Mouse (Mus musculus) heart, embryonic 14.5 days (tissue): ENCODE results near the gene Caskin1. TPM values are rescaled to one million over a fixed set of nuclear protein-coding genes. Genes with fewer than 3 reads are reported as not detected.

Experiments
- ATAC-seq: fragments of 200-750 bp; cut with Nextera tagmentation; 2 replicates; pipeline ENCODE4 v1.8.0; 2017; ENCODE audit warnings: low read depth, moderate TSS enrichment; ENCODE audit not compliant: insufficient number of reproducible peaks, insufficient read depth, low FRiP score
- H3K27ac ChIP-seq, 2 experiments: fragments of 200-500 bp in 1 of 2; fragments of 300-500 bp in 1 of 2; sonication (generic) in 1 of 2; replicated peaks in 1 of 2; 2 replicates each; pipeline ENCODE4 v1.5.1; 2012 to 2014; ENCODE audit warnings: low read depth in 2 of 2, low read length in 2 of 2, control low read depth in 1 of 2, mild to moderate bottlenecking in 1 of 2, mixed read lengths in 1 of 2; ENCODE audit not compliant: control insufficient read depth in 1 of 2, insufficient read depth in 1 of 2
- H3K27me3 ChIP-seq: fragments of 300-500 bp; sonication (generic); 2 replicates; pipeline ENCODE4 v1.6.1; 2014; ENCODE audit warnings: mild to moderate bottlenecking, low read length, control low read depth; ENCODE audit not compliant: control insufficient read depth, insufficient read depth
- H3K36me3 ChIP-seq: fragments of 300-500 bp; sonication (generic); 2 replicates; pipeline ENCODE4 v1.6.1; 2014; ENCODE audit warnings: mild to moderate bottlenecking, control low read depth, low read length, mixed read lengths; ENCODE audit not compliant: control insufficient read depth, insufficient read depth
- H3K4me1 ChIP-seq, 2 experiments: fragments of 200-500 bp in 1 of 2; fragments of 300-500 bp in 1 of 2; sonication (generic) in 1 of 2; 2 replicates each; pipeline ENCODE4 v1.6.1; 2012 to 2014; ENCODE audit warnings: low read length in 2 of 2, control low read depth in 1 of 2, mixed read lengths in 1 of 2; ENCODE audit not compliant: control insufficient read depth in 2 of 2, insufficient read depth in 2 of 2
- H3K4me2 ChIP-seq: fragments of 300-500 bp; sonication (generic); 2 replicates; pipeline ENCODE4 v1.6.1; 2014; ENCODE audit warnings: mild to moderate bottlenecking, low read length
- H3K4me3 ChIP-seq, 2 experiments: fragments of 200-500 bp in 1 of 2; fragments of 300-500 bp in 1 of 2; sonication (generic) in 1 of 2; 2 replicates each; pipeline ENCODE4 v1.5.1; 2012 to 2014; ENCODE audit warnings: low read length in 2 of 2, mild to moderate bottlenecking in 2 of 2, control low read depth in 1 of 2, low read depth in 1 of 2, moderate library complexity in 1 of 2; ENCODE audit not compliant: control insufficient read depth in 1 of 2, insufficient read depth in 1 of 2
- H3K9ac ChIP-seq: fragments of 300-500 bp; sonication (generic); 2 replicates; pipeline ENCODE4 v1.6.1; 2014; ENCODE audit warnings: mild to moderate bottlenecking, low read length
- H3K9me3 ChIP-seq: fragments of 300-500 bp; sonication (generic); 2 replicates; pipeline ENCODE4 v1.6.1; 2016; ENCODE audit warnings: low read length, control low read depth; ENCODE audit not compliant: control insufficient read depth
- WGBS: fragments of 180-500 bp; shearing (Covaris S2); extraction: QIAGEN DNeasy Blood & Tissue Kit; methylation state at CpG from one replicate; pipeline ENCODE4 v1.1.7; 2014; 5-methylcytosine and 5-hydroxymethylcytosine counted together
- polyA plus RNA-seq: library from polyadenylated mRNA; unstranded; fragments of >200 nt; fragmentation: Nextera tagmentation; extraction: Ambion mirVana; gene quantifications from 2 replicates; pipeline ENCODE4 v1.2.1, GENCODE M21; 2014

The Caskin1 gene
- polyA plus RNA-seq, 1 experiment from 2014 or later = 0.26 TPM

DNA sequence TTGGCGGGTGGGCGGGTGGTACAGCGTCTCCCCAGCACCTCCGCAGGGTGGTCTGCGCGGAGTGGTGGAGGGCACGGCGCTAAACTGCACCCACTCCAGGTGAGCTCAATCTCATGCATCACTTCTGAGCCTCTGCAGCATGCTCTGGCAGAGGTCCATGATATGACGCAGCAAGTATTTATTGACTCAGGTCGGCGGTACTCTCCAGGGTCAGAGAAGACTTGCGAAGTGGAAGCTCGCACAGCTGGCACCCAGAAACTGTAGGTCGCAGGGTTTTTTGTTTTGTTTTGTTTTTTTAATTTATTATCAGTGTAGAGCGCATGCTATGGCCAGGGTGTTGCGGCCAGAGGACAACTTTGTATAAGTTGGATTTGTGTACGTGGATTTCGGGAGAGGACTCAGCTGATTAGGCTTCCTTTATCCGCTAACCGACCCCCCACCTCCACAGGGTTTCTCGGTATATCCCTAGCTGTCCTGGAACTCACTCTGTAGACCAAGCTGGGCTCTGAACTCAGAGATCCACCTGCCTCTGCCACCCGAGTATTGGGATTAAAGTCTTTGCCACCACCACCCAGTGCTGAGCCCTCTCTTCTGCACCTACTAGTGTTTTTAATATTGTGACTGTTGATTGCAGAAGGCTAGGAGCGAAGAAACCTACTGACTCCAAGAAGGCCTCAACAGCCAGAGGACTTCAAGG, 60.7 kb downstream of the Caskin1 start:
- Histone ChIP-seq H3K4me1 (peaks cover 9 to 19% of the 10 kb centered on the region in 2 experiments), H3K27ac (peak overlapping the region; percentile 32 to 71; a peak in 3 of 4 replicates), H3K4me2 (peak overlapping the region; percentile 94), H3K27me3 (no peaks in the 10 kb centered on the region), H3K9ac (peak overlapping the region; percentile 66), H3K4me3 (peak overlapping the region; percentile 50 to 87), H3K36me3 (no peaks in the 10 kb centered on the region), H3K9me3 (no peaks in the 10 kb centered on the region)
- 3% methylated on average over 23 of the region's 23 CpGs for WGBS
- peak; percentile 0; the same call in 1 of the 2 replicates for ATAC-seq

GRCm38 (mm10) chr17:24549618-24550415, 61.4 kb downstream of the Caskin1 start, which contains the start of gene Pkd1:
Gene Pkd1 (plus strand): TSS chr17:24549834.
- peak within 1 kb of the TSS; percentile 81 to 92 for H3K27ac ChIP-seq
- H3K4me2 ChIP-seq = peak within 1 kb of the TSS; percentile 94
- peak; percentile 97 for ATAC-seq
- H3K4me3 ChIP-seq = peak within 1 kb of the TSS; percentile 71 to 87
- no peaks in the 10 kb centered on the region for H3K36me3 ChIP-seq
- H3K4me1 ChIP-seq = peaks cover 9 to 19% of the 10 kb centered on the region in 2 experiments
- WGBS = under 1% methylated on average over 71 of the region's 72 CpGs
- H3K9ac ChIP-seq = peak within 1 kb of the TSS; percentile 93
- no peaks in the 10 kb centered on the region for H3K27me3 ChIP-seq
- H3K9me3 ChIP-seq = no peaks in the 10 kb centered on the region

GRCm38 (mm10) chr17:24550416-24551049, 62.1 kb downstream of the Caskin1 start:
- no peaks in the 10 kb centered on the region for H3K27me3 ChIP-seq
- no peaks in the 10 kb centered on the region for H3K36me3 ChIP-seq
- under 1% methylated on average over 44 of the region's 44 CpGs for WGBS
- H3K4me1 ChIP-seq = peaks cover 9 to 19% of the 10 kb centered on the region in 2 experiments
- peak overlapping the region; percentile 71 to 87 for H3K4me3 ChIP-seq
- peak overlapping the region; percentile 93 for H3K9ac ChIP-seq
- ATAC-seq = peak; percentile 62
- no peaks in the 10 kb centered on the region for H3K9me3 ChIP-seq
- H3K4me2 ChIP-seq = peak overlapping the region; percentile 94
- peak overlapping the region; percentile 81 to 92 for H3K27ac ChIP-seq

DNA sequence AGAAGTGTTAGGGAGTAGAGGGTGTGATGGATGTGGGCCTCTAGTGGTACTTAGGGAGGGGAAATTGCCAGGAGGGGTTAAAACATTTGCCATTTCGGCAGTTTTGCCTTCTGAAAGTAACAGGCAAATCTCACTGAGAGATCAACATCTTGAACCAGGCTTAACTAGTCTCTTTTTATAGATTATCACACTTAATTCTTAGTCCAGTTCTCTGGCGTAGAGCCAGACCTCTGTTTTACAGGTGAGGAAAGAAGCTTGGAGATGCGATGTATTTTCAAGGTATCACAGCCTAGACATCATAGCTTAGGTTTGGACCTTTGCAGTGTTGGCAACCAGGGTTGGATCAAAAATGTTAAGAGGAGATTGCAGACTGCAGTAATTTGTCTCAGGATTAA, 62.6 kb downstream of the Caskin1 start:
- no peak for ATAC-seq
- H3K9ac ChIP-seq = peak overlapping the region; percentile 93
- peak overlapping the region; percentile 71 to 87 for H3K4me3 ChIP-seq
- peaks cover 9 to 19% of the 10 kb centered on the region in 2 experiments for H3K4me1 ChIP-seq
- peak overlapping the region in 1 of 2 experiments; percentile 92; a peak in 2 of 4 replicates for H3K27ac ChIP-seq
- H3K36me3 ChIP-seq = no peaks in the 10 kb centered on the region
- H3K9me3 ChIP-seq = no peaks in the 10 kb centered on the region
- 61% methylated on average over 3 of the region's 3 CpGs for WGBS
- no peaks in the 10 kb centered on the region for H3K27me3 ChIP-seq
- H3K4me2 ChIP-seq = peak overlapping the region; percentile 94

DNA sequence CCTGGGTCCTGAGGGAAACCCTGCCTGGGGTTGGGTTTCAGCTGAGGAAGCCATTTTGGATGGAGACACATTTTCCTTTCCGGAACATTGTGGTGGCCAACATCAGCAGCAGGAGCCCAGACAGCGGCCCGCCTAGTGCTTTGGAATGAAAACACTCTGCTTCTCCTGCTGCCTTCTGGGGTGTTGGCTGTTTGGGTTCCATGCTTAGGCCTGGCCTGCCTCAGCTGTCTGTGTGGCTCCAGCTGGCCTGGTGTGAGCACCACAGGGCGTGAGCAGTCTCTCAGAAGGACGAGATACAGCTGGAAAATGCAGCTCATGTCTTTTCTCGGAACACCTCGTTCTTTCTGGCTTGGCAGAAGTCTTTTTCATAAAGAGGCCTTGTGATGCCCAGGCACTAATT, 68.7 kb downstream of the Caskin1 start:
- no peak overlapping the region for H3K4me3 ChIP-seq
- ATAC-seq = 0 out of 2 replicates have a peak, but pooled peaks have one; percentile 22
- peaks cover 20 to 28% of the 10 kb centered on the region in 2 experiments for H3K4me1 ChIP-seq
- H3K9ac ChIP-seq = no peak overlapping the region
- no peaks in the 10 kb centered on the region for H3K9me3 ChIP-seq
- no peak overlapping the region for H3K4me2 ChIP-seq
- no peaks in the 10 kb centered on the region for H3K27me3 ChIP-seq
- 0 out of 4 replicates have a peak overlapping the region, but pooled peaks of 1 of the 2 experiments have one; percentile 19 for H3K27ac ChIP-seq
- WGBS = 73% methylated on average over 7 of the region's 7 CpGs
- H3K36me3 ChIP-seq = no peaks in the 10 kb centered on the region

Other genes with a start within 250 kb of the Caskin1 start
- 27.8 and 29.1 TPM in 2 replicates for gene Ccnf, start 237.1 kb upstream of the Caskin1 start, polyA plus RNA-seq
- 0.07 TPM in 1 of 2 replicates, not detected in the other for gene Abca17, start 137.5 kb upstream of the Caskin1 start, polyA plus RNA-seq
- 8.5 and 8.6 TPM in 2 replicates for gene Abca3, start 136.7 kb upstream of the Caskin1 start, polyA plus RNA-seq
- gene Rnps1, start 74.0 kb upstream of the Caskin1 start, polyA plus RNA-seq = 196 and 203 TPM in 2 replicates
- gene Eci1, start 62.0 kb upstream of the Caskin1 start, polyA plus RNA-seq = 283 and 294 TPM in 2 replicates
- 1.5 and 2.4 TPM in 2 replicates for gene Dnase1l2, start 45.5 kb upstream of the Caskin1 start, polyA plus RNA-seq
- gene E4f1, start 18.3 kb upstream of the Caskin1 start, polyA plus RNA-seq = 16.0 and 17.6 TPM in 2 replicates
- gene Pgp, start 18.2 kb upstream of the Caskin1 start, polyA plus RNA-seq = 65.7 and 66.6 TPM in 2 replicates
- not detected in 2 replicates for gene Bricd5, start 14.7 kb upstream of the Caskin1 start, polyA plus RNA-seq
- 15.2 and 17.5 TPM in 2 replicates for gene Mlst8, start 9.5 kb upstream of the Caskin1 start, polyA plus RNA-seq
- 68.8 and 74.4 TPM in 2 replicates for gene Traf7, start 39.3 kb downstream of the Caskin1 start, polyA plus RNA-seq
- gene Rab26, start 45.6 kb downstream of the Caskin1 start, polyA plus RNA-seq = 1.7 and 1.9 TPM in 2 replicates
- 16.8 and 18.0 TPM in 2 replicates for gene Pkd1, start 61.2 kb downstream of the Caskin1 start, polyA plus RNA-seq
- gene Tsc2, start 144.0 kb downstream of the Caskin1 start, polyA plus RNA-seq = 49.1 and 51.1 TPM in 2 replicates
- gene Nthl1, start 144.1 kb downstream of the Caskin1 start, polyA plus RNA-seq = 7.3 and 7.7 TPM in 2 replicates
- gene Slc9a3r2, start 161.7 kb downstream of the Caskin1 start, polyA plus RNA-seq = 59.6 and 60.9 TPM in 2 replicates
- not detected in 2 replicates for gene Npw, start 169.9 kb downstream of the Caskin1 start, polyA plus RNA-seq
- 18.4 and 19.4 TPM in 2 replicates for gene Zfp598, start 181.1 kb downstream of the Caskin1 start, polyA plus RNA-seq
- 0.42 and 0.69 TPM in 2 replicates for gene Syngr3, start 201.4 kb downstream of the Caskin1 start, polyA plus RNA-seq
- gene Gfer, start 207.6 kb downstream of the Caskin1 start, polyA plus RNA-seq = 29.3 and 29.7 TPM in 2 replicates
- gene Noxo1, start 207.6 kb downstream of the Caskin1 start, polyA plus RNA-seq = 0.68 and 1.1 TPM in 2 replicates
- 39.2 and 40.2 TPM in 2 replicates for gene Tbl3, start 219.1 kb downstream of the Caskin1 start, polyA plus RNA-seq
- not detected in 2 replicates for gene Rnf151, start 229.5 kb downstream of the Caskin1 start, polyA plus RNA-seq
- 919 and 1,010 TPM in 2 replicates for gene Rps2, start 229.5 kb downstream of the Caskin1 start, polyA plus RNA-seq
- 556 and 564 TPM in 2 replicates for gene Ndufb10, start 235.9 kb downstream of the Caskin1 start, polyA plus RNA-seq
- 1.3 and 1.7 TPM in 2 replicates for gene Rpl3l, start 239.2 kb downstream of the Caskin1 start, polyA plus RNA-seq
- 26.8 and 27.2 TPM in 2 replicates for gene Msrb1, start 248.0 kb downstream of the Caskin1 start, polyA plus RNA-seq